Mouse (Mus musculus) kidney, postnatal 0 days (tissue): ENCODE results near the gene Rfx2. TPM values are rescaled to one million over a fixed set of nuclear protein-coding genes. Genes with fewer than 3 reads are reported as not detected.

Experiments
- ATAC-seq: fragments of 200-750 bp; cut with Nextera tagmentation; replicated peaks from 2 replicates; pipeline ENCODE4 v1.8.0; 2017; ENCODE audit warnings: low read depth, moderate number of reproducible peaks, moderate TSS enrichment, moderate library complexity; ENCODE audit not compliant: low FRiP score
- DNase-seq: peaks from one replicate; pipeline ENCODE4 v3.0.0-alpha.2; 2016; ENCODE audit warnings: low spot score
- H3K27ac ChIP-seq: fragments of 300-500 bp; sonication (generic); 2 replicates; pipeline ENCODE4 v1.5.1; 2014; ENCODE audit warnings: mild to moderate bottlenecking
- H3K27me3 ChIP-seq: fragments of 300-500 bp; sonication (generic); 2 replicates; pipeline ENCODE4 v1.6.1; 2014; ENCODE audit warnings: low read length, mixed read lengths; ENCODE audit not compliant: insufficient read depth
- H3K36me3 ChIP-seq: fragments of 300-500 bp; sonication (generic); 2 replicates; pipeline ENCODE4 v1.6.1; 2014; ENCODE audit warnings: low read length, mixed read lengths; ENCODE audit not compliant: insufficient read depth
- H3K4me1 ChIP-seq: fragments of 300-500 bp; sonication (generic); replicated peaks from 2 replicates; pipeline ENCODE4 v1.6.1; 2014; ENCODE audit warnings: antibody characterized with exemption, low read length, mixed read lengths; ENCODE audit not compliant: insufficient read depth
- H3K4me2 ChIP-seq: fragments of 300-500 bp; sonication (generic); 2 replicates; pipeline ENCODE4 v1.6.1; 2014; ENCODE audit warnings: mild to moderate bottlenecking, low read length, moderate library complexity, mixed read lengths
- H3K4me3 ChIP-seq: fragments of 300-500 bp; sonication (generic); replicated peaks from 2 replicates; pipeline ENCODE4 v1.5.1; 2014; ENCODE audit warnings: low read depth, low read length
- H3K9ac ChIP-seq: fragments of 300-500 bp; sonication (generic); 2 replicates; pipeline ENCODE4 v1.6.1; 2014; ENCODE audit warnings: low read depth, low read length
- H3K9me3 ChIP-seq: fragments of 300-500 bp; sonication (generic); replicated peaks from 2 replicates; pipeline ENCODE4 v1.6.1; 2016; ENCODE audit warnings: low read length, inconsistent platforms, mixed read lengths
- CTCF ChIP-seq: IDR thresholded peaks from 2 replicates; pipeline ENCODE4 v1.5.1; 2016; ENCODE audit warnings: antibody characterized with exemption, low read depth, mild to moderate bottlenecking, moderate library complexity
- WGBS: fragments of 180-500 bp; shearing (Covaris S2); extraction: QIAGEN DNeasy Blood & Tissue Kit; methylation state at CpG from one replicate; pipeline ENCODE4 v1.1.7; 2014; 5-methylcytosine and 5-hydroxymethylcytosine counted together
- polyA plus RNA-seq: library from polyadenylated mRNA; unstranded; fragments of >200 nt; fragmentation: Nextera tagmentation; extraction: Ambion mirVana; gene quantifications from 2 replicates; pipeline ENCODE4 v1.2.1, GENCODE M21; 2015

The Rfx2 gene
- polyA plus RNA-seq, 1 experiment from 2014 or later, result 1.6 TPM

GRCm38 (mm10) chr17:56858216-56858615, 27.4 kb upstream of the Rfx2 start:
- no peaks in the 10 kb centered on the region for H3K27me3 ChIP-seq
- DNase-seq, result peak; percentile 71
- H3K27ac ChIP-seq, result no peak overlapping the region
- no peaks in the 10 kb centered on the region for H3K4me1 ChIP-seq
- no peak overlapping the region for H3K4me2 ChIP-seq
- peak; percentile 77 for TF ChIP-seq CTCF
- no peaks in the 10 kb centered on the region for H3K9me3 ChIP-seq
- 56% methylated on average over 4 of the region's 4 CpGs for WGBS
- H3K4me3 ChIP-seq, result no peak overlapping the region
- no peak overlapping the region for H3K9ac ChIP-seq
- no peaks in the 10 kb centered on the region for H3K36me3 ChIP-seq
- peak; percentile 49; the same call in 1 of the 2 replicates for ATAC-seq

GRCm38 (mm10) chr17:56855421-56855820, 24.6 kb upstream of the Rfx2 start:
- Histone ChIP-seq H3K36me3 (no peaks in the 10 kb centered on the region), H3K27ac (no peak overlapping the region), H3K4me1 (no peaks in the 10 kb centered on the region), H3K9me3 (no peaks in the 10 kb centered on the region), H3K9ac (no peak overlapping the region), H3K4me3 (no peak overlapping the region), H3K27me3 (no peaks in the 10 kb centered on the region), H3K4me2 (no peak overlapping the region)
- TF ChIP-seq CTCF, result no peak
- 80% methylated on average over 3 of the region's 3 CpGs for WGBS
- DNase-seq, result no peak
- no peak for ATAC-seq

GRCm38 (mm10) chr17:56851167-56851566, 20.4 kb upstream of the Rfx2 start:
- H3K9ac ChIP-seq, result no peak overlapping the region
- 73% methylated on average over 3 of the region's 3 CpGs for WGBS
- H3K27me3 ChIP-seq, result no peaks in the 10 kb centered on the region
- DNase-seq (no peak), ATAC-seq (no peak)
- H3K4me1 ChIP-seq, result no peaks in the 10 kb centered on the region
- H3K4me2 ChIP-seq, result no peak overlapping the region
- no peak overlapping the region for H3K4me3 ChIP-seq
- no peaks in the 10 kb centered on the region for H3K9me3 ChIP-seq
- no peaks in the 10 kb centered on the region for H3K36me3 ChIP-seq
- no peak overlapping the region for H3K27ac ChIP-seq
- no peak for TF ChIP-seq CTCF

- Histone ChIP-seq H3K4me2 (no peak overlapping the region), H3K36me3 (no peaks in the 10 kb centered on the region), H3K4me1 (no peaks in the 10 kb centered on the region), H3K27me3 (no peaks in the 10 kb centered on the region), H3K4me3 (no peak overlapping the region), H3K9ac (no peak overlapping the region), H3K27ac (no peak overlapping the region), H3K9me3 (no peaks in the 10 kb centered on the region)
- DNase-seq, result no peak
- no peak for ATAC-seq
- TF ChIP-seq CTCF, result no peak
- WGBS, result 82% methylated on average over 13 of the region's 13 CpGs
Measured at GRCm38 (mm10) chr17:56849710-56850109, 18.9 kb upstream of the Rfx2 start.

GRCm38 (mm10) chr17:56848785-56849184, 18.0 kb upstream of the Rfx2 start:
- no peaks in the 10 kb centered on the region for H3K36me3 ChIP-seq
- WGBS, result 79% methylated on average over 5 of the region's 5 CpGs
- H3K4me3 ChIP-seq, result no peak overlapping the region
- no peaks in the 10 kb centered on the region for H3K9me3 ChIP-seq
- H3K9ac ChIP-seq, result no peak overlapping the region
- no peak for TF ChIP-seq CTCF
- no peaks in the 10 kb centered on the region for H3K4me1 ChIP-seq
- DNase-seq, result no peak
- no peaks in the 10 kb centered on the region for H3K27me3 ChIP-seq
- H3K4me2 ChIP-seq, result no peak overlapping the region
- no peak for ATAC-seq
- H3K27ac ChIP-seq, result no peak overlapping the region

- Histone ChIP-seq H3K4me1 (no peaks in the 10 kb centered on the region), H3K36me3 (no peaks in the 10 kb centered on the region), H3K4me2 (no peak overlapping the region), H3K9me3 (no peaks in the 10 kb centered on the region), H3K27ac (no peak overlapping the region), H3K9ac (no peak overlapping the region), H3K4me3 (no peak overlapping the region), H3K27me3 (no peaks in the 10 kb centered on the region)
- ATAC-seq, result no peak
- no peak for TF ChIP-seq CTCF
- WGBS, result 84% methylated on average over 5 of the region's 5 CpGs
- DNase-seq, result no peak
Measured at GRCm38 (mm10) chr17:56843678-56844077, 12.9 kb upstream of the Rfx2 start.

- no peak overlapping the region for H3K4me2 ChIP-seq
- no peaks in the 10 kb centered on the region for H3K4me1 ChIP-seq
- H3K27me3 ChIP-seq, result no peaks in the 10 kb centered on the region
- no peak overlapping the region for H3K9ac ChIP-seq
- no peak overlapping the region for H3K4me3 ChIP-seq
- ATAC-seq (no peak), DNase-seq (no peak)
- H3K9me3 ChIP-seq, result no peaks in the 10 kb centered on the region
- WGBS, result 77% methylated on average over 5 of the region's 5 CpGs
- TF ChIP-seq CTCF, result no peak
- no peaks in the 10 kb centered on the region for H3K36me3 ChIP-seq
- H3K27ac ChIP-seq, result no peak overlapping the region
Measured at GRCm38 (mm10) chr17:56842173-56842572, 11.4 kb upstream of the Rfx2 start.
